Mouse (Mus musculus) MEL (cell line): ENCODE data around the gene Cnga1. TPM values are rescaled to one million over a fixed set of nuclear protein-coding genes. Genes with fewer than 3 reads are reported as not detected.

ENCODE experiments used
- DNase-seq: peaks from one replicate; pipeline ENCODE4 v3.0.0; 2011; ENCODE audit warnings: low read depth, low spot score
- H3K27ac ChIP-seq: 2 replicates; pipeline ENCODE4 v1.5.1; 2012; ENCODE audit warnings: low read depth, mild to moderate bottlenecking, control low read depth, low read length, moderate library complexity; ENCODE audit not compliant: control insufficient read depth
- H3K27me3 ChIP-seq, 2 experiments: fragments of 150-350 bp in 1 of 2; sonication (generic) in 1 of 2; 2 replicates each; pipeline ENCODE4 v1.6.1; 2012; ENCODE audit warnings: low read length in 2 of 2, mild to moderate bottlenecking in 2 of 2, improper control_type of control experiment in 1 of 2, moderate library complexity in 1 of 2; ENCODE audit not compliant: insufficient read depth in 2 of 2, control insufficient read depth in 1 of 2
- H3K36me3 ChIP-seq, 2 experiments: 2 replicates each; pipeline ENCODE4 v1.6.1; 2012 to 2014; ENCODE audit warnings: low read length in 2 of 2, improper control_type of control experiment in 1 of 2, inconsistent platforms in 1 of 2, mild to moderate bottlenecking in 1 of 2; ENCODE audit not compliant: insufficient read depth in 2 of 2, control insufficient read depth in 1 of 2
- H3K4me1 ChIP-seq, 2 experiments: fragments of 150-350 bp in 1 of 2; sonication (generic) in 1 of 2; 2 replicates each; pipeline ENCODE4 v1.6.1; 2012; ENCODE audit warnings: low read length in 2 of 2, improper control_type of control experiment in 1 of 2, mild to moderate bottlenecking in 1 of 2; ENCODE audit not compliant: insufficient read depth in 2 of 2, control insufficient read depth in 1 of 2
- H3K4me3 ChIP-seq, 2 experiments: fragments of 150-350 bp in 1 of 2; sonication (generic) in 1 of 2; 2 replicates each; pipeline ENCODE4 v1.5.1; 2012; ENCODE audit warnings: low read depth in 2 of 2, low read length in 2 of 2, mild to moderate bottlenecking in 2 of 2, moderate library complexity in 2 of 2, control low read depth in 1 of 2, improper control_type of control experiment in 1 of 2; ENCODE audit not compliant: control insufficient read depth in 1 of 2, insufficient read depth in 1 of 2
- H3K79me2 ChIP-seq: 2 replicates; pipeline ENCODE4 v1.6.1; 2012; ENCODE audit warnings: mild to moderate bottlenecking, low read length, moderate library complexity; ENCODE audit not compliant: control insufficient read depth, poor library complexity, insufficient read depth
- H3K9ac ChIP-seq: 2 replicates; pipeline ENCODE4 v1.6.1; 2012; ENCODE audit warnings: low read depth, mild to moderate bottlenecking, control low read depth, low read length, moderate library complexity; ENCODE audit not compliant: control insufficient read depth, poor library complexity, severe bottlenecking
- H3K9me3 ChIP-seq: fragments of 150-350 bp; sonication (generic); replicated peaks from 2 replicates; pipeline ENCODE4 v1.6.1; 2012; ENCODE audit warnings: mild to moderate bottlenecking, low read length, improper control_type of control experiment, moderate library complexity; ENCODE audit not compliant: insufficient read depth
- BHLHE40 ChIP-seq: IDR thresholded peaks from 2 replicates; pipeline ENCODE4 v1.6.1; 2012; ENCODE audit warnings: low read depth, mild to moderate bottlenecking, inconsistent platforms, low read length, improper control_type of control experiment, borderline replicate concordance
- CHD1 ChIP-seq: IDR thresholded peaks from 2 replicates; pipeline ENCODE4 v1.6.1; 2012; ENCODE audit warnings: low read depth, mild to moderate bottlenecking, inconsistent platforms, low read length, improper control_type of control experiment
- CHD2 ChIP-seq: IDR thresholded peaks from 2 replicates; pipeline ENCODE4 v1.6.1; 2011; ENCODE audit warnings: low read length, improper control_type of control experiment
- E2F4 ChIP-seq: IDR thresholded peaks from 2 replicates; pipeline ENCODE4 v1.6.1; 2011; ENCODE audit warnings: low read depth, low read length, improper control_type of control experiment, borderline replicate concordance
- ELF1 ChIP-seq: IDR thresholded peaks from 2 replicates; pipeline ENCODE4 v1.6.1; 2014; ENCODE audit warnings: low read depth, mild to moderate bottlenecking, inconsistent platforms, low read length, improper control_type of control experiment, moderate library complexity
- EP300 ChIP-seq, 2 experiments: IDR thresholded peaks; 2 replicates each; pipeline ENCODE4 v1.6.1; 2011; ENCODE audit warnings: improper control_type of control experiment in 2 of 2, low read length in 2 of 2, low read depth in 1 of 2, mild to moderate bottlenecking in 1 of 2
- ETS1 ChIP-seq: IDR thresholded peaks from 2 replicates; pipeline ENCODE4 v1.6.1; 2012; ENCODE audit warnings: low read depth, mild to moderate bottlenecking, inconsistent platforms, low read length, improper control_type of control experiment, moderate library complexity
- GABPA ChIP-seq: IDR thresholded peaks from 2 replicates; pipeline ENCODE4 v1.6.1; 2012; ENCODE audit warnings: low read depth, mild to moderate bottlenecking, inconsistent platforms, low read length, improper control_type of control experiment, moderate library complexity
- GATA1 ChIP-seq: IDR thresholded peaks from 2 replicates; pipeline ENCODE4 v1.6.1; 2011; ENCODE audit warnings: low read depth, low read length, improper control_type of control experiment
- HCFC1 ChIP-seq: IDR thresholded peaks from 2 replicates; pipeline ENCODE4 v1.6.1; 2012; ENCODE audit warnings: low read depth, mild to moderate bottlenecking, inconsistent platforms, low read length, improper control_type of control experiment, moderate library complexity
- JUND ChIP-seq: IDR thresholded peaks from 2 replicates; pipeline ENCODE4 v1.6.1; 2011; ENCODE audit warnings: low read depth, mild to moderate bottlenecking, improper control_type of control experiment, low read length
- KAT2A ChIP-seq: conservative IDR thresholded peaks from 2 replicates; pipeline ENCODE4 v1.6.1; 2012; ENCODE audit warnings: low read depth, low read length, improper control_type of control experiment, inconsistent platforms
- MAFK ChIP-seq: IDR thresholded peaks from 2 replicates; pipeline ENCODE4 v1.6.1; 2011; ENCODE audit warnings: low read depth, mild to moderate bottlenecking, low read length, improper control_type of control experiment, borderline replicate concordance
- MAX ChIP-seq: IDR thresholded peaks from 2 replicates; pipeline ENCODE4 v1.6.1; 2011; ENCODE audit warnings: low read length, improper control_type of control experiment
- MAZ ChIP-seq: IDR thresholded peaks from 2 replicates; pipeline ENCODE4 v1.6.1; 2012; ENCODE audit warnings: low read depth, mild to moderate bottlenecking, inconsistent platforms, low read length, improper control_type of control experiment
- MEF2A ChIP-seq: IDR thresholded peaks from 2 replicates; pipeline ENCODE4 v1.6.1; 2014; ENCODE audit warnings: low read depth, mild to moderate bottlenecking, inconsistent platforms, low read length, improper control_type of control experiment; ENCODE audit not compliant: poor library complexity, insufficient replicate concordance, severe bottlenecking; ENCODE audit errors: extremely low read depth
- MXI1 ChIP-seq: IDR thresholded peaks from 2 replicates; pipeline ENCODE4 v1.6.1; 2011; ENCODE audit warnings: mild to moderate bottlenecking, low read depth, low read length, improper control_type of control experiment
- MYB ChIP-seq: IDR thresholded peaks from 2 replicates; pipeline ENCODE4 v1.6.1; 2011; ENCODE audit warnings: mild to moderate bottlenecking, low read depth, low read length, improper control_type of control experiment
- MYC ChIP-seq: IDR thresholded peaks from 2 replicates; pipeline ENCODE4 v1.6.1; 2011; ENCODE audit warnings: low read depth, mild to moderate bottlenecking, low read length, improper control_type of control experiment, moderate library complexity
- NELFE ChIP-seq: IDR thresholded peaks from 2 replicates; pipeline ENCODE4 v1.6.1; 2011; ENCODE audit warnings: low read depth, low read length, improper control_type of control experiment
- NRF1 ChIP-seq: IDR thresholded peaks from 2 replicates; pipeline ENCODE4 v1.6.1; 2014; ENCODE audit warnings: low read depth, mild to moderate bottlenecking, inconsistent platforms, low read length, improper control_type of control experiment, moderate library complexity; ENCODE audit not compliant: poor library complexity, insufficient read depth, severe bottlenecking
- POLR2A ChIP-seq, 2 experiments: IDR thresholded peaks; 2 replicates each; pipeline ENCODE4 v1.6.1; 2011 to 2012; ENCODE audit warnings: low read length in 2 of 2, mild to moderate bottlenecking in 2 of 2, control low read depth in 1 of 2, improper control_type of control experiment in 1 of 2, low read depth in 1 of 2, moderate library complexity in 1 of 2; ENCODE audit not compliant: control insufficient read depth in 1 of 2, insufficient read depth in 1 of 2, poor library complexity in 1 of 2
- POLR2AphosphoS2 ChIP-seq: IDR thresholded peaks from 2 replicates; pipeline ENCODE4 v1.6.1; 2011; ENCODE audit warnings: low read length, improper control_type of control experiment
- POLR2AphosphoS5 ChIP-seq: IDR thresholded peaks from 2 replicates; pipeline ENCODE4 v1.6.1; 2012; ENCODE audit warnings: low read depth, borderline replicate concordance, mild to moderate bottlenecking, inconsistent platforms, low read length, moderate library complexity, mixed read lengths
- RAD21 ChIP-seq: IDR thresholded peaks from 2 replicates; pipeline ENCODE4 v1.6.1; 2011; ENCODE audit warnings: mild to moderate bottlenecking, low read depth, low read length, improper control_type of control experiment
- RCOR1 ChIP-seq: IDR thresholded peaks from 2 replicates; pipeline ENCODE4 v1.6.1; 2012; ENCODE audit warnings: low read depth, mild to moderate bottlenecking, inconsistent platforms, low read length, improper control_type of control experiment
- SIN3A ChIP-seq: IDR thresholded peaks from 2 replicates; pipeline ENCODE4 v1.6.1; 2012; ENCODE audit warnings: low read length, improper control_type of control experiment, inconsistent platforms
- SMC3 ChIP-seq: IDR thresholded peaks from 2 replicates; pipeline ENCODE4 v1.6.1; 2011; ENCODE audit warnings: low read depth, low read length, improper control_type of control experiment
- TAL1 ChIP-seq: IDR thresholded peaks from 2 replicates; pipeline ENCODE4 v1.6.1; 2012; ENCODE audit warnings: mild to moderate bottlenecking, inconsistent platforms, low read length, moderate library complexity, mixed read lengths
- TCF12 ChIP-seq: IDR thresholded peaks from 2 replicates; pipeline ENCODE4 v1.6.1; 2014; ENCODE audit warnings: low read depth, mild to moderate bottlenecking, inconsistent platforms, low read length, improper control_type of control experiment, moderate library complexity
- UBTF ChIP-seq: IDR thresholded peaks from 2 replicates; pipeline ENCODE4 v1.6.1; 2012; ENCODE audit warnings: low read depth, mild to moderate bottlenecking, inconsistent platforms, low read length, improper control_type of control experiment, moderate library complexity, borderline replicate concordance; ENCODE audit not compliant: insufficient read depth
- USF1 ChIP-seq: IDR thresholded peaks from 2 replicates; pipeline ENCODE4 v1.6.1; 2014; ENCODE audit warnings: low read depth, mild to moderate bottlenecking, inconsistent platforms, low read length, improper control_type of control experiment, moderate library complexity
- USF2 ChIP-seq, 2 experiments: IDR thresholded peaks; 2 replicates each; pipeline ENCODE4 v1.6.1; 2011 to 2012; ENCODE audit warnings: improper control_type of control experiment in 2 of 2, low read length in 2 of 2, borderline replicate concordance in 1 of 2, inconsistent platforms in 1 of 2, low read depth in 1 of 2, mild to moderate bottlenecking in 1 of 2; ENCODE audit not compliant: insufficient read depth in 1 of 2
- ZC3H11A ChIP-seq: IDR thresholded peaks from 2 replicates; pipeline ENCODE4 v1.6.1; 2012; ENCODE audit warnings: low read depth, mild to moderate bottlenecking, inconsistent platforms, low read length, improper control_type of control experiment
- ZKSCAN1 ChIP-seq: IDR thresholded peaks from 2 replicates; pipeline ENCODE4 v1.6.1; 2012; ENCODE audit warnings: low read depth, mild to moderate bottlenecking, inconsistent platforms, low read length, improper control_type of control experiment, moderate library complexity
- ZMIZ1 ChIP-seq: IDR thresholded peaks from 2 replicates; pipeline ENCODE4 v1.6.1; 2012; ENCODE audit warnings: low read depth, mild to moderate bottlenecking, inconsistent platforms, low read length, improper control_type of control experiment, moderate library complexity
- ZNF384 ChIP-seq: IDR thresholded peaks from 2 replicates; pipeline ENCODE4 v1.6.1; 2012; ENCODE audit warnings: low read depth, mild to moderate bottlenecking, inconsistent platforms, low read length, improper control_type of control experiment
- polyA plus RNA-seq, 2 experiments: library from polyadenylated mRNA; stranded (reverse) in 1 of 2; unstranded in 1 of 2; fragments of >175 nt in 1 of 2; fragments of >200 nt in 1 of 2; gene quantifications; 2 replicates each; pipeline versions ENCODE4 v1.2.1 to v1.2.4; 2012; ENCODE audit warnings: low replicate concordance in 2 of 2, low read depth in 1 of 2; ENCODE audit not compliant: insufficient read length in 2 of 2, insufficient read depth in 1 of 2, missing spikeins in 1 of 2
- total RNA-seq: library from RNA; depleted of rRNA; stranded (reverse); fragments of 300-350 nt; gene quantifications from 2 replicates; pipeline ENCODE4 v1.2.3, GENCODE M21; 2012

The Cnga1 gene
- total and polyA plus RNA-seq, 3 experiments: 0.04 TPM; not detected in 2

DNA sequence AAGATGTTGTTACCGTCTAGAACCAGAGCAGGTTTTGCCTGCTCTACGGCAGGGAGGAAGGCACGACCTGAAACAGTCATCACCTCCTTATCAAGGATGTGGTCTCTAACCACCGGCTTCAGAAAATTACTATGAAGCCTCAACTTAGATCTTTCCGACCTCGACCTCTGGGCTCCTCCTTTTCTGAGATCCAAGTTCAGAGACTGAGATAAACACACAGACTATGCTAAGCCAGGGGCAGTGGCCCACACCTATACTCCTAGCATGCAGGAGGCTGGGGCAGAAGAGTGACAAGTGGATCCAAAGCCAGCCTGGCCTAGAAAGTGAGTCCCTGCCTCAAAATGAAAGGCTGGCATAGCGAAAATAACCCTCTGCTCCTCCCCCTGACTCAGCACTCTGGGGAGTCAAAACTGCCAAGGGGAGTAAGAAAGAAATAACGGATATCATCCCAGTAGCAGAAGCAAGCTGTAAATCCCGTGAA lies 9.2 kb downstream of the Cnga1 start:
- Histone ChIP-seq H3K4me1 (peaks cover 10 to 17% of the 10 kb centered on the region in 2 experiments), H3K4me3 (peak overlapping the region; percentile 50 to 51), H3K27ac (peak overlapping the region; percentile 50), H3K9me3 (no peaks in the 10 kb centered on the region), H3K9ac (peak overlapping the region; percentile 46), H3K36me3 (peaks cover 0 to 13% of the 10 kb centered on the region in 2 experiments; a peak in 2 of 4 replicates), H3K79me2 (no peaks in the 10 kb centered on the region; the same call in 1 of the 2 replicates), H3K27me3 (no peaks in the 10 kb centered on the region)
- DNase-seq: peak; percentile 80
- TF ChIP-seq MXI1 (peak; percentile 26; the same call in 1 of the 2 replicates), MEF2A (no peak), JUND (no peak), NRF1 (no peak), ZKSCAN1 (no peak), NELFE (no peak), POLR2A (IDR thresholded peaks at IDR 0.05; ENCODE audit: control insufficient read depth in 1 of 2, insufficient read depth in 1 of 2, low read depth in 1 of 2, low read length in 2 of 2, poor library complexity in 1 of 2) (no peak), UBTF (no peak), MYB (no peak), MAX (no peak), ZC3H11A (no peak), SMC3 (no peak), GATA1 (no peak), TAL1 (no peak), RCOR1 (no peak; the same call in 1 of the 2 replicates), HCFC1 (no peak), POLR2AphosphoS5 (no peak), ZNF384 (no peak), CHD2 (no peak), MAZ (peak; percentile 55; the same call in 1 of the 2 replicates), E2F4 (no peak), MYC (no peak), TCF12 (0 out of 2 replicates have a peak, but pooled peaks have one; percentile 4), USF1 (no peak), MAFK (0 out of 2 replicates have a peak, but pooled peaks have one; percentile 22), CHD1 (no peak), BHLHE40 (no peak), RAD21 (no peak), ELF1 (no peak), SIN3A (peak; percentile 38; the same call in 1 of the 2 replicates), GABPA (0 out of 2 replicates have a peak, but pooled peaks have one; percentile 66), KAT2A (no peak), ZMIZ1 (no peak), POLR2AphosphoS2 (no peak), EP300 (IDR thresholded peaks at IDR 0.05; ENCODE audit: low read depth in 1 of 2, low read length in 2 of 2) (peak; percentile 58 to 59), ETS1 (peak; percentile 67), USF2 (IDR thresholded peaks at IDR 0.05; ENCODE audit: borderline replicate concordance in 1 of 2, insufficient read depth in 1 of 2, low read depth in 1 of 2, low read length in 2 of 2) (no peak)
